Mouse (Mus musculus) heart, adult 8-10 months (tissue): Measurements from ENCODE around the gene Nr2f1. TPM values are rescaled to one million over a fixed set of nuclear protein-coding genes. Genes with fewer than 3 reads are reported as not detected.

Source experiments
- DNase-seq: peaks from one replicate; pipeline ENCODE4 v3.0.0; 2022; ENCODE audit warnings: low spot score
- total RNA-seq, 4 experiments: library from RNA; stranded (reverse); gene quantifications; 2 replicates each; pipeline ENCODE4 v1.2.4; 2022

The Nr2f1 gene
- total RNA-seq, 4 experiments from 2014 or later = 1.5 to 4.4 (median 4.0) TPM

DNA sequence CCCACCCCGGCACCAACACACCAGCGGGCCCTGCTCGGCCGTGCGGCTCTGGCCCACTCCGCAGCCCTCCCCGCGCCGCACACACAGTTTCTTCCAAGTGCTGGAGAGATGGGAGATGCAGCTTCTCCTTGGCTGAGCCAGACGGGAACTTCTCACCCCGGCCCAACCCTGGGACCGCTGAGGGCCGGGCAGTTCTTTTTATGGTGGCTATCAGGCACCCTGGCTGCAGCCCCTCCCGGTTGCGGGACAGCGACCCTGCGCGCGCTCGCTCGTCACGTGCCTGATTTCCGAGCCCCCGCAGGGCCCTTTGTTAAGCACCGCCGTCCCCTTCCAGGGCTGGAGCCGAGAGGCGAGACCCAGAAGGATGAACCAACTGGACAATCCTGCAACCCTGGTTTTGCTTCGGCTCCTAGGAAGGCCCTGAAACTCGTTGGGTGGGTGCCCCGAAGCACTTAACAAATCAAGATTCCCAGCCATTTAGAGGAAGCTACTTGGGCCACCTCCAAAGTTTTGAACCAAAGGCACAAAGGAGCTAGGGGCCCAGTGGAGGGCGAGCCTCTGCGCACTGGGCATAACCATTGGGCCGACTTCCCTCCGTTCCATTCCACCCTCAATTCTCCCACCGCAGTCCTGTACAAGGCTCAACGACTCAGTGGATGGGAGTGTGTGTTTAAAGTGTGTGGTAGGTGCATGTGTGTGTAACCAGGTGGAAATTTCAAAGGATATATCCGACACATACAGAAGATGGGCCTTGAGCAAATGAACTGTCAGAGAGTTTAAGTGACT lies 20.1 kb downstream of the Nr2f1 start:
- no peak for DNase-seq

DNA sequence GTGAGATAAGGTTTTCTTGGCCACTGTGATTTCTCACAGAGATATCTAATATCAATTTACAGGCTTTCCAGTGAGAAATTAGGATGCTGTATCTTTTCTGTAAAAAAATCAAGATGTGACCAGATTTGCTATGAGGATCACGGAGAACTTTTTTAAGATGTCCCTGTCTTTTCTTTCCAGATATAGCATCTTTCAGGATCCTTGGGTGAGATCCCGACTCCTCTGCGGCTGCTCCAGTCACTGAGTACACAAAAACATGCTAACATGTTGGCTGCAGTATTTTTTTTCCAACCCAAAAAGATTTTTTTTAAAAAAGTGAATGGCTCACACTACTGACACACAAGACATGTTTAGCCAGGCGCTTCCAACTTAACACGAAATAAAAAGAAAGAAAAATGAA lies 20.8 kb downstream of the Nr2f1 start:
- DNase-seq = no peak

DNA sequence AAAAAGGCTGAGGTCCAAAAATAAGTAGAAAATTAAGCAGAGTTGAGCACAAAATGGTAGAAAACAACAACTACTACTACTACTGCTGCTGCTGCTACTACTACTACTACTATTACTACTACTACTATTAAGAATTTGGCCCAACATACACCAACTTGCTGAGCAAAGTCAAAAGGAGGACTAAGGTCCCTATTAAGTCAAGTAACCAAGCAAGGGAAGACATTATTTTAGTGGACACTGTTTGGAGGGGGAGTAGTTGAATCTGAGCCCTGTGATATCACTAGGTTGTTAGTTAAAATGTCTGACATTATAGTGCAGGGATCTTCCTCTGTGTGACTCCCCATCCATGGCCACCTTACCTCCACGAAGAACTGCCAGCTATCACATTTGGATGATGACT lies 21.5 kb downstream of the Nr2f1 start:
- no peak for DNase-seq

DNA sequence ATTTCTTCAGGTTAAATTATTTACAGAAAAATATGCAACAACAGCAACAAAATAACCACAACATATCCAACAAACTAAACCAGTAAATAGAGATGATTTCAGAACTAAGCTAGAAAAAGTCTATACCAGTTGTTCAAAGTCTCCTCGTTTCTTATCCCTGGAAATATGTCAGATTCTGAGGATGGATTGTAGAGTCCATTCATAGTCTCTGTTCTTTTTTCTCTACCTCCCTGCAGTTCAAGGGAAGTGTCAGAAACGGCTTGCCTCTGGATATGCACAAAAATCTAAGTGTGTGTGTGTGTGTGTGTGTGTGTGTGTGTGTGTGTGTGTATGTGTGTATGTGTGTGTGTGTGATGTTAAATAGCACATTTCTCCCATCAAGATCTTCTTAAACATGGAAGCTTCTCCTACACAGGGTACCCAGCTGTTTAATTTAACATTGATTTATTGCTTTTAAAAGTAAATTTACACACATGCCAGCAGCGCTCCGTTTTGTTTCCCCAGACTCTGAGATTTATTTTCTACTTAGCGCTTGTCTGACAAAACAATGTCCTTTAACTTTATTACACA lies 22.1 kb downstream of the Nr2f1 start:
- no peak for DNase-seq

DNA sequence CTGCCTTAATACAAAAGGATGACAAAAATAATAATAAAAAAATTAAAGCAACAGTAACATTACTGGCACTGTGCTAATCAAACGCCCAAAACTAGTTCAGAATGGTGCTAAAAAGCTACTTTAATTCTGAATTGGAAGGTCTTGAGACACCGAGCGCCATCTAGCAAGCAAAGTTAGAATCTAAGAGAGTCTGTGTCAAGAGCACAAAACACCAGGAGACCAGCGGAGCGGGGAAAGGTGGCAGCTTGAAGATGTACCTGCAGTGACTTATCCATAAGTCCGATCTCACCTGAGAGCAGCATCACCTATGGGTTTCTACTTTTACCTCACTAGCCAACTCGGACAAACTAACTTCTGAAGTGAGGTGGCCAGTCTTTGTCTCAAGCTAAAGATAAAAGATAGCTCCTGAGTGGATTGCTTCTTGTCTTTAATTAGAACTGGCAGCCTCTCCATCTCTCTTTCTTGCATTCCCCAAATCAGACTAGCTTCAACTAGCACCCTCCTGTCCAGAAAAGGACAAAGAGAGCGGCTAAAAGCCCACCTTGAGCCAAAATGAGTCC lies 23.7 kb downstream of the Nr2f1 start:
- DNase-seq = no peak

DNA sequence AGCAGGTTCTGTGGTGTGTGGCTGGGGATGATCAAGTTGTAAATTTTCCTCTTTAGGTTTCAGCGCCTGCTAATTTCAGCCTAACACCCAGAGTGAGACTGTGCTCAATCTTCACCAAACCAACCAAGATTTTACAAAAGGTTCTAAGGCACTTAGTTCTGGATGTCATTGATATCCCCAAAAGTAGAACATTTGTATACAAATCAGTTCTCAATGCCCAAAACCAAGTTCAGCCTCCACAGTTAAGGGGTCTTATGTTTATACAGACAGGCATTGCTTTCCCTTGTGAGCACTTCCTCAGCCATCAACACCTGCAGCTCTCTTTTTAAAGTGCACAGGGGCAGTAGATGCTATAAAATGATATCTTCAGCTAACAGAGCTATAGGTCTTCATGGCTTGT lies 24.7 kb downstream of the Nr2f1 start:
- DNase-seq = no peak

DNA sequence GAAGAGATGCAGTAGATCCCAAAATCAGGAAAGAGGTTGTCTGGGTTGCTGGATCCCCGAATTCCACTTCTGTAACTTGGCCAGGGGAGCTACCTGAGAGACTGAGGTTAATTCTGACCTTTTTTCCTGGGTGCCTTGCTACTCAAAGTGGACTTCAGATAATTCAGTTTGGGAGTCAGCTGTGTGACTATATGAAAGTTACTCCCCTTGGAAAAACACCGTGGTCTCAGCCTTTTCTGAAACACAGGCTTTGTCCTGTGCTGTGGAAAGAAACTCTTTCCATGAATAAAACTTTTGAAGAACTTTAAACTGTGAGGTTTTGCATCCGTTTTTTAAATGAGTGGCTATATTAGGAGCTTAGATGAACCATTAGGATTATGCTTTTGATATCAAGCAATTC lies 25.4 kb downstream of the Nr2f1 start:
- no peak for DNase-seq

DNA sequence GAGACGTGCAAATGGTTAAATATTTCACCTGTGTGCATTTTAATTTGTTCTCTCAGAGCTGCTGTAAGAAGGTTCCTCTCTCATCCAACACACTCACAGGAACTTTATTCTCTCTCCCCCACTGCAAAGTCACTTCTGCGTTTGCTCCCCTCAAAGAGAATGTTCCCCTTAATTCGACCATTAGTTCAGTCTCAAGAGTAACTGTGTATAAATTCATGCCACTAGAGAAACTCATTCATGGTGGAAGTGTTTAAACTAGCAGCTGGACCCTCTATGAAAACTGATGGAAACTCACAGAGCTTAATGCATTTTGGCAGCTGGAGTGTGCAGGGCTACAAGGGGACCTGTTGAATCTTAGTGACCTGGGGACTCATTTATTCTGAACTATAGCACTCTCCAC lies 26.7 kb downstream of the Nr2f1 start:
- no peak for DNase-seq

DNA sequence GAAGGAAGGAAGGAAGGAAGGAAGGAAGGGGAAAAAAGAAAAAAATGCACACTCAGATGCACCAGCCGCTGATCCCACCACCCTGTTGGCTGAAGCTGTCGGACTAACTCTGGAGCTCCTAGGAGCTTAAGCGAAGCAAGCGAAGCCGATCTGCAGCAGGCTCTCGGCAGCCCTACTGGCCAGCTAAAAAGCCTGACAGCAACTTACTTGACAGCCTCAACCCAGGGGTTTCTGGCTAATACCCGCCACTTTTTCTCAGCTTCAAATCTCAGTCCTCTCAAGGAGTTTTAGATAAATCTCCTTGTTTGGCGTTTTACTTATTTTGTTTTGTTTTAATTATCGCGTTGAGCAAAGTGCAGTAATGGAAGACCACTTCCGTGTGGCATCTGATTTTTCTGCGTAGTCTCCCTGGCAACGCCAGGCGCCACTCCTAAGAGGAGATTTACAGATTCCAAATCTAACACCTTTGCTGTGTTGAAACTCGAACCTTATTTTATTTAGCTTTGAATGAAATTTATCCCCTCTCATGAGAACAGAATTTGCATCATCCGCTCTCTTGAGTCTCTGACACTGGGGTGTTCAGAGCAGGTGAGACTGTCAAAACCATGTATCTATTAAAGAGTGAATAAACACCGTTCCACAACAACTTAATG lies 27.4 kb downstream of the Nr2f1 start:
- no peak for DNase-seq

DNA sequence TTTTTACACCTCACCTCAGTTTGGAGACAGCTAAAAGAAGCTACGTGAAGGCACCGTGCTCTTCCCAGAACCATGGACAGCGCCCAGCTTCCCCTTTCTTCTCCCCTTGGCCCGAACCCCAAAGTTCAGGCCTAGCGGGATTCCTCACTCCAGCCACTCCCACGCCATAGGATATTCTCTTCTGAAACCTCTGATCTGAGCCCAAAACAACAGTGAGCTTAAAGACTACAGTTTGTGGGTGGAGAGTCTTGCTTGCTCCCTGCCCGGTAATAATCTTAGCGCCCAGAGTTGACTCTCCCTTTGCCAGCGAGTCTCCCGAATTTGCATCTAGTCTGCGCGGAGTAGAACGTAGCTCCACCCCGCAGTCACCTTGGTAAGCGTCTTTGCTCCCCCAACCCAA lies 28.2 kb downstream of the Nr2f1 start:
- DNase-seq = no peak

DNA sequence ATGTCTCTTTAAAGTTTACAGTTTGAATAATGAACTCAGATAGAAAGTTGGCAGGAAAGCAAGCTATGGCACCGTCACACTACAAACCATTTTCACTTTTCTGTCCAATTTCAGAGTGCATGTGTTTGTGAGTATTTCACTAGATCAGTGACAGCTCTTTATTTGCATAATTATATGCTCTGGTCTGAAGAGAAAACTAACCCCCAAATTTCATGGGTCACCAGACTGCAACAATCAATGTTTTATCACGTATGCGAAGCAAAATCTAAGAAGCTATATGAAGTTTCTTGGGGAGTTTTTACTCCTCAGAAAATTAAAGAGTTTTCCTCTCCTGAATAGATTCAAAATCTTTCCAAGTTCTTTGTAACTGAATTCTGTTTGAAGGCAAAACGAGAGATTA lies 31.4 kb downstream of the Nr2f1 start:
- DNase-seq = no peak

DNA sequence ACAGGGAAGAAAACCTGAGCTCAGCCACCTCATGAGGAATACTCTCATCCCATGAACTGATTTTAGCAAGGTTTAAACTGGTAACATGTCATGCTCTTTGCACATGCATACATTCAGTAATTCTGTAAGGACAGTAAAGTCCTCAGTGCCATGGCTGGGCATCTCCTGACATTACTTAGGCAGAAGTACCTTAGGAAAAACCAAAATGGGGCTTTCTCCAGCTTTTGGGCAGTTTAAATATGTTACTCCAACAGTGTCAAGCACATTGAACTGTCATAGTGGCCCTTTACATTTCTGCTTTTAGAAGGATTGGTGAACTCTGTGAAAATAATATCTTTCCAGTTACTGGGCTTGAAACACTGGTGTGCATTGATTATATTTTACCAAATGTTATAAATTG lies 34.6 kb downstream of the Nr2f1 start:
- no peak for DNase-seq

DNA sequence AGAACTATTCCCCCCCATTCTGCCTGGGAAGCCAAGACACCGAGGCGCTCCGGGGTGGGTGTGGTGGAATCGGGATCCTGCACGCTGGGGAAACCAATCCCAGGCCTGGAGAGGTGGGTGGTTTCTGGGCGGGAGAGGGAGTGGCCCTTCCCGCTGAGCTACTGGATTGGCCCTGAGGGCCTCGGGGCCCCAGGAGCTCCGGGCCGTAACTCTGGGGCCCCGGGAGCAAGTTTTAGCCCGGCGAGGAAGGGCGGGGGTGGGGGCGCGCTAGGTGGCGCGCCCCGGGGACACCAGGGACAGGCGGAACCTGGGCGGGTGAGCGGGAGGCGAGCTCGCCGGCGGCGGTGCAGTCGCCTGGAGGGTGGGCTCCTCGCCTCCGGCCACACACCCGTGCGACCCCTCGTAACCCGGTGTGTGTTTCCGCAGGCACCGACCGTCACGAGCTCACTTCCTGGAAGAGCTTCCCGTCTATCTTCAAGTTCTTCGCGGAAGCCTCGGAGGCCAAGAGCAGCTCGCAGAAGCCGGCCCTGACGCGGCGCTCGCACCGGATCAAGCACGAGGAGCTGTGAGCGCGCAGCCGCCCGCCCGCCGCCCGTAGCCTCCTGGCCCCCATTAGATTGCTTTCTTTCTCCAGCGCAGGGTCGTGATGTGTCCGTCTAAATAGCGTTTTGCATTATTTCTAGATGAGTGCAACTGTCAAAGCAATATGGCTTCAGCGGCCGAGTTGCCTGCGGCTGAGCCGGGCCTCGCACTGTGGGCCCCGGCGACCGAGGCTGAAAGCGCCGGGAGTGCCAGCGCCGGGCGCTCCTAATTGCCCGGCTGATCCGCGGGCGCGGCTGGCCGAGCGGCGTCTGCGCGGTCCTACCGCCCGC lies 36.2 kb downstream of the Nr2f1 start:
- DNase-seq = peak; percentile 62

DNA sequence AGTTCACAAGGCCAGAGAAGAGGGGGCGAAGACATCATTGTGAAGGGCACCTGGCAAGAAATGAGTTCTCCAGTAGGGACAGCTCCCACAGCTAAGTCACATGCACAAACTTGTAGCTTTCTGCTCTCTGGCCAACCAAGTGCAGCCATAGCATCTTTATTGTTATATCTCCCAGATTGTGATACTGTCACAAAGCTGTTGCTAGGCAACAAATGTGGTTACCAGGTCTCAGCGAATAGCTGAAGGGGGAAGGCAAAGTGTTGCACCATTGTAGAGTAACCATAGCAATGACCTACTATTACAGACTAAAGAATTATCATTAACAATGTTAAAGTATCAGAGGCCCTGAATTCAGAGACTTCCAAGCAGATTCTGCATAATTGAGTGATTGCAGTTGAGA lies 37.4 kb downstream of the Nr2f1 start:
- no peak for DNase-seq

DNA sequence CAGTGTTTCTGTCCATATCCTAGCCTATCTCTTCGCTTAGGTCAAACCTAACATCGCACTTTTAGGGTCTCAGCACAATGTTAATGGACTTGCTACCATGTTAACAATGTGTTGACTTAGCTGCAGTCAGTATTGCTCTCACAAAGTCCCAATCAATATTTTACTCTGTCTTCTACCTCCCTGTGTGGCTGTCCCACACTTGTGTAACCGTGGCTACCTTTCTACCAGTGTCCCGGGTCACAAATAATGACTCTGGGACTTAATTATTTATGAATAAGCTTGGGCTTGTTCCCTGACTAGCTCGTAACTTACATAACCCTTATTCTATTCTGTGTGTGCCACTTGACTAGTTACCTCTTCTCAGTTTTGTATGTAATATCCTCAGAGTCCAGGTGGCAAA lies 42.1 kb downstream of the Nr2f1 start:
- DNase-seq = no peak

Other genes starting within 250 kb of the Nr2f1 start
- gene Pou5f2, start 174.9 kb downstream of the Nr2f1 start, total RNA-seq = under 1 TPM; 0.19 to 0.95 (median 0.33) TPM